ENCODE assay signal across 13 mouse cellular contexts in genomic region chr2:135356311-135356710, GRCm38 (mm10).
A peak's percentile ranks its signal among the peaks of the same experiment; 100 is the strongest.
DNase-seq lines count a peak whose midpoint lies in the region; ATAC-seq lines count a peak whose summit lies in the region.
"Had no signal": no experiment of that assay in that cellular context is flagged by ENCODE, and none has a peak within 500 bp of the region (broad histone marks: within the 10 kb centered on the region; RNA-seq: fewer than 3 reads in every experiment).

No protein-coding gene starts in this region.

- no peak overlapping the region for H3K4me2 ChIP-seq in midbrain, embryonic 14.5 days (ENCODE audit: low read length)
- no peak overlapping the region for H3K4me2 ChIP-seq in midbrain, embryonic 16.5 days (ENCODE audit: low read length)
- H3K4me2 ChIP-seq: limb, embryonic 13.5 days had no signal

- no peaks in the 10 kb centered on the region for H3K36me3 ChIP-seq in midbrain, embryonic 14.5 days (ENCODE audit: control insufficient read depth, insufficient read depth, low read length)
- no peaks in the 10 kb centered on the region for H3K36me3 ChIP-seq in midbrain, embryonic 16.5 days (ENCODE audit: control insufficient read depth, insufficient read depth, low read length)
- H3K36me3 ChIP-seq in splenic B cell, adult 2 months (ENCODE audit: control insufficient read depth, insufficient read depth, low read length, poor library complexity, severe bottlenecking), result no peaks in the 10 kb centered on the region
- H3K36me3 ChIP-seq: heart, embryonic 10.5 days; limb, embryonic 13.5 days had no signal

- no peak for ATAC-seq in midbrain, embryonic 14.5 days (ENCODE audit: low FRiP score, low TSS enrichment)
- no peak for ATAC-seq in midbrain, embryonic 16.5 days
- no peak for ATAC-seq in frontal cortex, adult (ENCODE audit: low TSS enrichment)
- ATAC-seq in activated CD4-positive, CD25-positive, alpha-beta regulatory T cell, adult 4 months, result no peak

- no peak overlapping the region for H3K4me3 ChIP-seq in midbrain, embryonic 14.5 days (replicated peaks; ENCODE audit: low read depth, low read length)
- H3K4me3 ChIP-seq in midbrain, embryonic 16.5 days (ENCODE audit: low read depth, low read length), result no peak overlapping the region
- H3K4me3 ChIP-seq: heart, embryonic 10.5 days; limb, embryonic 13.5 days had no signal

- no peaks in the 10 kb centered on the region for H3K9me3 ChIP-seq in midbrain, embryonic 14.5 days (ENCODE audit: control insufficient read depth, low read length)
- no peaks in the 10 kb centered on the region for H3K9me3 ChIP-seq in midbrain, embryonic 16.5 days (replicated peaks; ENCODE audit: control insufficient read depth, low read length, poor library complexity, severe bottlenecking)
- H3K9me3 ChIP-seq: heart, embryonic 10.5 days; limb, embryonic 13.5 days had no signal

- WGBS in midbrain, embryonic 14.5 days, result 27% methylated on average over 1 of the region's 1 CpGs
- 34% methylated on average over 1 of the region's 1 CpGs for WGBS in midbrain, embryonic 16.5 days

- no peaks in the 10 kb centered on the region for H3K4me1 ChIP-seq in midbrain, embryonic 14.5 days (ENCODE audit: control insufficient read depth, insufficient read depth, low read length)
- no peaks in the 10 kb centered on the region for H3K4me1 ChIP-seq in midbrain, embryonic 16.5 days (ENCODE audit: control insufficient read depth, insufficient read depth, low read length)
- H3K4me1 ChIP-seq: heart, embryonic 10.5 days; limb, embryonic 13.5 days had no signal

- no peak overlapping the region for H3K27ac ChIP-seq in midbrain, embryonic 14.5 days (replicated peaks; ENCODE audit: low read depth, low read length)
- no peak overlapping the region for H3K27ac ChIP-seq in midbrain, embryonic 16.5 days (ENCODE audit: low read length)
- H3K27ac ChIP-seq: heart, embryonic 10.5 days; limb, embryonic 13.5 days had no signal

- H3K27me3 ChIP-seq in midbrain, embryonic 14.5 days (ENCODE audit: control insufficient read depth, insufficient read depth, low read length), result no peaks in the 10 kb centered on the region
- H3K27me3 ChIP-seq in midbrain, embryonic 16.5 days (ENCODE audit: control insufficient read depth, insufficient read depth, low read depth, low read length), result no peaks in the 10 kb centered on the region
- no peaks in the 10 kb centered on the region for H3K27me3 ChIP-seq in splenic B cell, adult 2 months (ENCODE audit: control insufficient read depth, insufficient read depth, low read length, poor library complexity, severe bottlenecking)
- H3K27me3 ChIP-seq: limb, embryonic 13.5 days had no signal

- intact Hi-C loops in heart, postnatal 36 days (cut with DNase I), result loop anchor here (5.0 kb wide), 1 partner anchor 781 kb away; no protein-coding TSS in a partner anchor

- peak; percentile 6 for DNase-seq in heart, adult 8-10 months (ENCODE audit: low spot score)
- DNase-seq in heart, postnatal 36 days, result no peak
- peak; percentile 81 for DNase-seq in midbrain, embryonic 14.5 days
- DNase-seq in embryo, embryonic 10.5 days (ENCODE audit: low spot score), result peak; percentile 64
- DNase-seq in splenic B cell, adult 2 months (ENCODE audit: low read depth, low spot score), result peak; percentile 1
- DNase-seq: kidney, postnatal 10 days; right cerebral cortex, adult 18-20 months; thymus, postnatal 25 days had no signal

- no peak overlapping the region for H3K9ac ChIP-seq in midbrain, embryonic 14.5 days (replicated peaks; ENCODE audit: low read length)
- no peak overlapping the region for H3K9ac ChIP-seq in midbrain, embryonic 16.5 days (ENCODE audit: low read depth, low read length)
- H3K9ac ChIP-seq: limb, embryonic 13.5 days had no signal

Comparison
In these comparisons a context has a peak if more than half of its experiments do, and no peak if none do; other contexts are left out.
1. DNase-seq: peak in heart, adult 8-10 months (single experiment), midbrain, embryonic 14.5 days (single experiment), embryo, embryonic 10.5 days (single experiment) and splenic B cell, adult 2 months (single experiment); none in heart, postnatal 36 days (0 of 2).